Mouse (Mus musculus) C2C12 (cell line): ENCODE measurements around the gene Krtap5-2.

ENCODE experiments used
- CTCF ChIP-seq: IDR thresholded peaks from one replicate; pipeline ENCODE4 v1.5.1; 2011; ENCODE audit not compliant: control insufficient read depth, insufficient read depth, insufficient read length
- FOSL1 ChIP-seq: IDR thresholded peaks from one replicate; pipeline ENCODE4 v1.8.0; 2011; ENCODE audit warnings: mild to moderate bottlenecking, low read length; ENCODE audit not compliant: poor library complexity, insufficient read depth, severe bottlenecking
- MAX ChIP-seq: IDR thresholded peaks from one replicate; pipeline ENCODE4 v1.6.1; 2011; ENCODE audit warnings: mild to moderate bottlenecking, control low read depth
- MYOG ChIP-seq: IDR thresholded peaks from one replicate; pipeline ENCODE4 v1.6.1; 2011; ENCODE audit not compliant: control insufficient read depth, insufficient read length; ENCODE audit errors: extremely low read depth
- USF1 ChIP-seq: IDR thresholded peaks from one replicate; pipeline ENCODE4 v1.6.1; 2011; ENCODE audit warnings: low read depth, mild to moderate bottlenecking, control low read depth, moderate library complexity

DNA sequence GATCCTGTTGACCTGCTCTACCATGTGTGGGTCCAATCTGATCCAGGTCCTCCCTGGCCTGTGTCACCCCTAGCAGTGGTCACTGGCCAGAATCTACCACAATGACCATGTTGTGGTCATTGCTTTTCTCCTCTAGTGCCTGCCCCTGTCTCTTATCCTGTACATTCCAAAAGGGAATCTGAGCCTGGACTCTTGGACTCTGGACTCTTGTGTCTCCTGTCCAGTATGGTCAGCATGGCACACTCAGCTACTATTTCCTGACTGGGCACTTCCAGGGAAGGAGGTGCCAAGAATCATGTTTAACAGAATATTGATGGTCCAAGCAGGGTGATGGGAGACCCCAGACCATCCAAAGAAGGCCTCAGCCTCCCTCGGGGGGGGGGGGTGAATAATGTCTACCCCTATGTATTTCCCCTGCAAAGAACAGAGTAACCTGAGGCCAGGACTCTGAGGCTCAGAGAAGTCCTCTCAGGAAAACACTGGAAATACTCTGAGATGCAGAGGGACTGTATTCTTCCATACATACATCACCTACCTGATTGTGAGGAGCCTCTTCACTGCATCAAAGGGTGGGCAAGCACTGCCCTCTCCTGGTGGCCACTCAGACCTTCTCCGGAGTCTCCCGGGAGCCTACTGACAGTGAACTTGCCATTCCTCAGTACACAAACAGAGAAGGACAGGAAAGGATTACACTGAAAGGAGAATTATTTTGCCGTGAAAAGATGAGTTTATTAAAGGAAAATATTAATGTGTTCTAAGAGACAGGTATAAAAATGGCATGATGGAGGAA is 41.4 kb downstream of the Krtap5-2 start:
- TF ChIP-seq CTCF = no peak
- TF ChIP-seq MYOG = no peak
- no peak for TF ChIP-seq MAX
- no peak for TF ChIP-seq USF1
- no peak for TF ChIP-seq FOSL1
